Mouse (Mus musculus) small intestine, adult 2 months (tissue): ENCODE results near the gene Lins1.

Experiments used
- CTCF ChIP-seq: fragments of 200-500 bp; IDR thresholded peaks from 2 replicates; pipeline ENCODE4 v1.5.1; 2012; ENCODE audit warnings: low read depth, mild to moderate bottlenecking, control low read depth, inconsistent platforms, low read length, moderate library complexity, mixed read lengths; ENCODE audit not compliant: insufficient replicate concordance, insufficient read length; ENCODE audit errors: extremely low read depth
- POLR2A ChIP-seq: fragments of 200-500 bp; IDR thresholded peaks from 2 replicates; pipeline ENCODE4 v1.6.1; 2012; ENCODE audit warnings: low read depth, mild to moderate bottlenecking, control low read depth, inconsistent platforms, low read length, moderate library complexity

- TF ChIP-seq CTCF (no peak), POLR2A (no peak)
These were observed 37.5 kb upstream of the Lins1 start for GRCm38 (mm10) chr7:66652216-66652615.
